Mouse (Mus musculus) ES-E14 (cell line): ENCODE measurements around the gene Cmip. TPM values are rescaled to one million over a fixed set of nuclear protein-coding genes. Genes with fewer than 3 reads are reported as not detected.

Source experiments
- DNase-seq: peaks from one replicate; pipeline ENCODE4 v3.0.0-alpha.2; 2013; ENCODE audit warnings: low read depth, low spot score
- H3K27ac ChIP-seq: 2 replicates; pipeline ENCODE4 v1.5.1; 2012; ENCODE audit warnings: low read depth, mild to moderate bottlenecking, low read length, moderate library complexity, mixed read lengths; ENCODE audit not compliant: poor library complexity, insufficient read depth, severe bottlenecking
- H3K36me3 ChIP-seq: 2 replicates; pipeline ENCODE4 v1.6.1; 2012; ENCODE audit warnings: mild to moderate bottlenecking, low read length, moderate library complexity, mixed read lengths; ENCODE audit not compliant: control insufficient read depth, poor library complexity, insufficient read depth, severe bottlenecking
- H3K4me1 ChIP-seq, 2 experiments: fragments of 150-350 bp in 1 of 2; sonication (generic) in 1 of 2; 2 replicates each; pipeline ENCODE4 v1.6.1; 2012; ENCODE audit warnings: low read length in 2 of 2, mild to moderate bottlenecking in 1 of 2, mixed read lengths in 1 of 2; ENCODE audit not compliant: control insufficient read depth in 2 of 2, insufficient read depth in 2 of 2, poor library complexity in 1 of 2
- H3K4me3 ChIP-seq, 2 experiments: fragments of 150-350 bp in 1 of 2; sonication (generic) in 1 of 2; 2 replicates each; pipeline ENCODE4 v1.5.1; 2012; ENCODE audit warnings: low read length in 2 of 2, low read depth in 1 of 2, mild to moderate bottlenecking in 1 of 2, mixed read lengths in 1 of 2; ENCODE audit not compliant: insufficient read depth in 1 of 2, poor library complexity in 1 of 2, severe bottlenecking in 1 of 2
- H3K9ac ChIP-seq: 2 replicates; pipeline ENCODE4 v1.6.1; 2012; ENCODE audit warnings: low read depth, mild to moderate bottlenecking, low read length, mixed read lengths; ENCODE audit not compliant: poor library complexity, insufficient read depth, severe bottlenecking
- H3K9me3 ChIP-seq: fragments of 150-350 bp; sonication (generic); 2 replicates; pipeline ENCODE4 v1.6.1; 2012; ENCODE audit warnings: low read depth, mild to moderate bottlenecking, low read length; ENCODE audit not compliant: control insufficient read depth, insufficient read depth
- CHD2 ChIP-seq: IDR thresholded peaks from 2 replicates; pipeline ENCODE4 v1.6.1; 2014; ENCODE audit warnings: mild to moderate bottlenecking, low read depth, low read length, inconsistent platforms
- HCFC1 ChIP-seq: IDR thresholded peaks from 2 replicates; pipeline ENCODE4 v1.6.1; 2012; ENCODE audit warnings: low read length, inconsistent platforms, borderline replicate concordance; ENCODE audit not compliant: insufficient read depth
- MAFK ChIP-seq: IDR thresholded peaks from 2 replicates; pipeline ENCODE4 v1.6.1; 2014; ENCODE audit warnings: mild to moderate bottlenecking, low read depth, low read length, inconsistent platforms; ENCODE audit not compliant: insufficient read depth
- ZC3H11A ChIP-seq: IDR thresholded peaks from 2 replicates; pipeline ENCODE4 v1.6.1; 2012; ENCODE audit warnings: low read depth, mild to moderate bottlenecking, inconsistent platforms, low read length, borderline replicate concordance
- ZNF384 ChIP-seq: IDR thresholded peaks from 2 replicates; pipeline ENCODE4 v1.6.1; 2012; ENCODE audit warnings: low read depth, low read length, inconsistent platforms
- in situ Hi-C, 2 experiments: fragments of 600-800 bp; cut with MboI; formaldehyde crosslinking; loops; one replicate each; pipeline ENCODE4 v1.15.1; 2025; ENCODE audit warnings: low sequenced_read_pairs in 2 of 2, inconsistent platforms in 1 of 2; ENCODE audit not compliant: unreplicated experiment in 2 of 2
- total RNA-seq: library from RNA; depleted of rRNA; stranded (reverse); fragments of 300-350 nt; gene quantifications from 2 replicates; pipeline ENCODE4 v1.2.3, GENCODE M21; 2012

The Cmip gene
- total RNA-seq, 1 experiment, result 26.3 TPM

- Histone ChIP-seq H3K9me3 (no peaks in the 10 kb centered on the region), H3K4me1 (peaks cover 3 to 36% of the 10 kb centered on the region in 2 experiments; a peak in 3 of 4 replicates), H3K9ac (peak overlapping the region; percentile 8; the same call in 1 of the 2 replicates), H3K4me3 (no peak overlapping the region), H3K27ac (peak overlapping the region; percentile 22; the same call in 1 of the 2 replicates), H3K36me3 (no peaks in the 10 kb centered on the region; the same call in 1 of the 2 replicates)
- in situ Hi-C loops, result no loop called here
- DNase-seq, result no peak
- no peak for TF ChIP-seq HCFC1
- no peak for TF ChIP-seq CHD2
- TF ChIP-seq ZC3H11A, result no peak
- no peak for TF ChIP-seq ZNF384
- no peak for TF ChIP-seq MAFK
Measured at GRCm38 (mm10) chr8:117302072-117302471, 45.2 kb downstream of the Cmip start.

DNA sequence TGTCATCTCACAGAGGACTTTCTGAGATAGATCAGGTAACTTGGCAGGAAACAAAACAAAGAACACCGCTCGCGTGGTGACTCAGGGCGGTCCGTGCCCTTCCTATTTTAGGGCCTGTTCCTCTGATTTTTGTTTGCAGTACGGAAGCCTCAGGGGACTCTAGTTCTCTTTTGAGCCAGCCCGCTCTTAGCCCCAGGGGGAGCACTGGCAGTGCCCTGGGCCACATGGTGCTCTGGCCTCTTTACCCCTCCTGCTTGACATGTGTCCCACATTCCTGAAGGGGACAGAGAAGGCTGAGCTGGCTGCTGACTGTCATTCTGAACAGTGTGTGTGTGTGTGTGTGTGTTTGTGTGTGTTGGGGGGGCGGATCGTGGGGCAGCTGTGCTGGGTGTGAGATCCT, 46.8 kb downstream of the Cmip start:
- in situ Hi-C loops, result no loop called here
- H3K4me3 ChIP-seq, result no peak overlapping the region
- DNase-seq, result no peak
- no peak overlapping the region for H3K27ac ChIP-seq
- peaks cover 3 to 27% of the 10 kb centered on the region in 2 experiments; a peak in 3 of 4 replicates for H3K4me1 ChIP-seq
- no peaks in the 10 kb centered on the region for H3K36me3 ChIP-seq
- H3K9me3 ChIP-seq, result no peaks in the 10 kb centered on the region
- no peak overlapping the region; the same call in 1 of the 2 replicates for H3K9ac ChIP-seq
- TF ChIP-seq ZNF384, result no peak
- no peak for TF ChIP-seq CHD2
- no peak for TF ChIP-seq ZC3H11A
- no peak for TF ChIP-seq HCFC1
- no peak for TF ChIP-seq MAFK

DNA sequence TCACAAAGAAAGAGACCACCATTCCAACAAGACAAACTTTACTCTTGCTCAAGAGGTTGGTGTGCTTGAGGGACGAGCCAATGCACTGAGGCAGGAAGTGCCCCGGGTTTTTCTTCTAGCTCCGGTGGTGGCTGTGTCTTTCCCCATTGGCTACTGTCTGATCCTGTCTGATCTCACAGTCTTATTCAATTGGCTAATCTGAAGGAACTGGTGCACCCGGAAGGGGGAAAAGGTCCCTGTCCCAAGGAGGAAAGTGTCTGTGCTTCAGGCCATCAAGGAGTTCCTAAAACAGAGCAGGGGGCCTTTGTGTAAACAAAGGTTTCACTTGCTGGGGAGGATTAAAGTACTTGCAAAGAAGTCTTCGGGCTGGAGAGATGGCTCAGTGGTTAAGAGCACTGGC, 48.5 kb downstream of the Cmip start:
- H3K9me3 ChIP-seq, result no peaks in the 10 kb centered on the region
- peak; percentile 31 for DNase-seq
- H3K9ac ChIP-seq, result no peak overlapping the region
- no peak overlapping the region for H3K27ac ChIP-seq
- no peak overlapping the region for H3K4me3 ChIP-seq
- no peaks in the 10 kb centered on the region for H3K36me3 ChIP-seq
- peaks cover 0 to 20% of the 10 kb centered on the region in 2 experiments; a peak in 2 of 4 replicates for H3K4me1 ChIP-seq
- in situ Hi-C loops, result no loop called here
- no peak for TF ChIP-seq ZC3H11A

GRCm38 (mm10) chr8:117306756-117307155, 49.9 kb downstream of the Cmip start:
- no peak overlapping the region for H3K9ac ChIP-seq
- in situ Hi-C loops, result no loop called here
- no peak for TF ChIP-seq MAFK
- TF ChIP-seq HCFC1, result no peak
- no peak for TF ChIP-seq ZC3H11A
- TF ChIP-seq CHD2, result no peak
- no peak for TF ChIP-seq ZNF384
- H3K4me1 ChIP-seq, result peaks cover 0 to 11% of the 10 kb centered on the region in 2 experiments; a peak in 2 of 4 replicates
- H3K4me3 ChIP-seq, result no peak overlapping the region
- no peaks in the 10 kb centered on the region for H3K9me3 ChIP-seq
- no peaks in the 10 kb centered on the region for H3K36me3 ChIP-seq
- DNase-seq, result no peak
- H3K27ac ChIP-seq, result no peak overlapping the region

GRCm38 (mm10) chr8:117307221-117307620, 50.4 kb downstream of the Cmip start:
- H3K36me3 ChIP-seq, result no peaks in the 10 kb centered on the region
- H3K9me3 ChIP-seq, result no peaks in the 10 kb centered on the region
- H3K27ac ChIP-seq, result no peak overlapping the region
- H3K9ac ChIP-seq, result no peak overlapping the region
- DNase-seq, result no peak
- peaks cover 0 to 6% of the 10 kb centered on the region in 2 experiments; a peak in 2 of 4 replicates for H3K4me1 ChIP-seq
- no peak for TF ChIP-seq CHD2
- no peak for TF ChIP-seq MAFK
- no peak for TF ChIP-seq HCFC1
- TF ChIP-seq ZC3H11A, result no peak
- no peak for TF ChIP-seq ZNF384
- in situ Hi-C loops, result no loop called here
- H3K4me3 ChIP-seq, result no peak overlapping the region
